Mouse (Mus musculus) embryonic stem cell, embryonic (primary cell): ENCODE results near the gene Cd163l1.

Experiments
- CTCF ChIA-PET, 4 experiments: fragments of 300-600 bp in 2 of 4; fragments of 350-600 bp in 2 of 4; sonication (Branson Sonifier 250); formaldehyde crosslinking; loops; one replicate each; lab custom pipeline; 2022; ENCODE audit warnings: inconsistent platforms in 2 of 4; lab: Charles Lee
- POLR2A ChIA-PET, 4 experiments: fragments of 300-600 bp in 2 of 4; fragments of 350-600 bp in 2 of 4; sonication (Branson Sonifier 250); formaldehyde crosslinking; loops; one replicate each; lab custom pipeline; 2022; ENCODE audit warnings: antibody characterized with exemption in 4 of 4, inconsistent platforms in 1 of 4; lab: Charles Lee

Cd163l1 gene

DNA sequence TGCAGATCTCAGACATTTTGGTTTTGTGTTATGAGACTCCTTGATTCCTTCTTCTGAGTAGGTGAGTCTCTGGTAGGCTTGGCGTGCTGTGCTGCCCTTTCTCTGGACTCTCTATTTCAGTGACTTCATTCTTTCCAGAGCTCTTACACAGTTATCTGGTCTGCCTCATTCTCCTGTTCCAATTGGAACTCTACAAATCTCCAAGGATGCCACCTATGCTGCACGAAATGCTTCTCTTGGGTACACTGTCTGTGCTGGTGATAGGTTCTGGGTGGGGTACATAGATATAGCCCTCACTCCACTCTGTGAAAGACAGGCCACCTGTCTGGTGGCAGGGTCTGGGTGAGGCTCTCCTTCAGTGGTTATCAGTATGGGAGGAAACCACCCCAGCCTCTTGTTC, at the start of gene Cd163l1:
TSS of gene Cd163l1 (plus strand) at position 301 of the 400 bp plus-strand sequence.
- ChIA-PET CTCF (no interaction called here), POLR2A (interaction anchor here in 1 of 4 experiments (1.2 kb wide), 1 partner anchor 11 kb away, joined by 3 read pairs; no protein-coding TSS in a partner anchor)

DNA sequence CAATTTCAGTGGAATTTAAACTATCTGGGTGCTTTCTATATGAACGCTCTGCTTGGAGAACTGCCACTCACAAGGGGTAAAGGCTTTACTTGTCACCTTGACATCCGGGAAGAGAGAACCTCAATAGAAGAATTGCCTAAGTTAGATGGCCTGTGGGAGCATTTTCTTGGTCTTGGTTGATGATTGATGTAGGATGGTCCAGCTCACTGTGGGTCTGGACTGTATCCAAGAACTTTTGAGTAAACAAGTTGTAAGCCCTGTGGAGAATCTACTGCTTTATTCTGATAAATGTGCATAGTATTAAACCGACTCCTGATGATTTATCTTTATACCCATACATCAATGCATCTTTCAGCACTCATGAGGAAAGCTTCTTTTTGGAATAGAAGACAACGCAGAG, 48.7 kb upstream of the Cd163l1 start:
- ChIA-PET CTCF (no interaction called here), POLR2A (no interaction called here)

DNA sequence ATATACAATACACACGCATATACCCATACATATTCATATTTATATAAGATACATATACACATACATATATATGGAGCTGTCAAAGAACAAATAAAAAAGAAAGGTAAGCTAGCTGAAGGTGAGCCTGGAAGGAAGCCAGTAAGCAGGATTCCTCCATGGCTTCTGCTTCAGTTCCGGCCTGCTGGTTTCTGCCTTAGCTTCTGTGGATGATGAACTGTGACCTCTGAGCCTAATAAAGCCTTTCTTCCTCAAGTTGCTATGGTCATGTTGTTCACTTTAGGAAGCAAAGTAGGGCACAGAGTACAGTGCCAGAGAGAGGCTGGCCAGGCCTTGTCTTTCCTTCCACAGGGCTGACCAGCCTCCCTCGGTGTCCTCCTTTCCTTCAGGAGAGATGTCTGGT, 47.2 kb upstream of the Cd163l1 start:
- ChIA-PET POLR2A (interaction anchor here in 2 of 4 experiments (0.5 to 1.3 kb wide), 3 partner anchors 25 to 680 kb away, joined by 3 to 4 read pairs (median 4); partner anchors contain the start of gene Mtg1 (in 1 of the 2)), CTCF (interaction anchor here in 2 of 4 experiments (0.6 to 2.4 kb wide), 2 partner anchors 17 kb away, joined by 4 to 17 read pairs; no protein-coding TSS in a partner anchor)

DNA sequence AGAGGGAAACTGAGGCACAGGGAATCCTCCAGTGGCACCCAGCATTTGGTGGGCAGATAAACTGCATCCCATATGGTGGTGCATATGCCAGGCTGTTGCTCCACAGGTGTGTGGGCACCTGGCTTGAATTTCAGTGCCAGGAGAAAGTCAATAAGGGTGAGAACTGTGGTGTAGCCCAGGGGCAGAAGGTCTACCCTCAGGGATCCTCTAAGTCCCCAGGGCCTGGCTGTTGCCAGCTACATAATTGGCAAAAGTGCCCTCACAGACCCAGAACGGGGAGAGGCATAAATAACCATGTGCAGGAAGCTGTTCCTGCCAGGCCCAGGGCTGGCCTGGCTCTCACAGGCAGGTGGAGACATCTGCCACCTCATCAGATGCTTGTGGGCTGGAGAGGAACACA, 45.1 kb upstream of the Cd163l1 start, which contains the start of gene Olfr523:
TSS of gene Olfr523 (plus strand) at position 282 of the 400 bp plus-strand sequence.
- POLR2A ChIA-PET, result interaction anchor here in 1 of 4 experiments (1.5 kb wide), 1 partner anchor 787 kb away, joined by 3 read pairs; no protein-coding TSS in a partner anchor
- CTCF ChIA-PET, result interaction anchor here in 2 of 4 experiments (1.4 to 2.4 kb wide), 2 partner anchors 15 to 16 kb away, joined by 6 to 17 read pairs; no protein-coding TSS in a partner anchor

DNA sequence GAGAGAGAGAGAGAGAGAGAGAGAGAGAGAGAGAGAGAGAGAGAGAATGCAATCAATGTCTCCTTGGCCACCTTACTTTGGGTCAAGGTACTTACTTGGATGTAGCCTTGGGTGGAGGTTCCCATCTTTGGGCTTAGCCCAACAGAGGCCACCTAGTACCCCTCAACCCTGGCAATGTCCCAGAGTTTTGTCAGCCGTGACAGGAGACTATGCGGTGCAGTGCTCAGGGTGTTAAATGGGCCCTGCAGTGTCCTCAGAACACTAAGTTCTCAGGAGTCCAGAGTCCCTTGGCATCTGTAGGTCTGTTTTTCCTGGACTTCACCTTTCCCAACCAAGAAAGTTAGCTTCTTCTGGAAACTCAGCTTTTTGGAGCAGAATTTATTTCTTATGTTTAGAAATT, 38.9 kb upstream of the Cd163l1 start:
- ChIA-PET CTCF (no interaction called here), POLR2A (no interaction called here)

DNA sequence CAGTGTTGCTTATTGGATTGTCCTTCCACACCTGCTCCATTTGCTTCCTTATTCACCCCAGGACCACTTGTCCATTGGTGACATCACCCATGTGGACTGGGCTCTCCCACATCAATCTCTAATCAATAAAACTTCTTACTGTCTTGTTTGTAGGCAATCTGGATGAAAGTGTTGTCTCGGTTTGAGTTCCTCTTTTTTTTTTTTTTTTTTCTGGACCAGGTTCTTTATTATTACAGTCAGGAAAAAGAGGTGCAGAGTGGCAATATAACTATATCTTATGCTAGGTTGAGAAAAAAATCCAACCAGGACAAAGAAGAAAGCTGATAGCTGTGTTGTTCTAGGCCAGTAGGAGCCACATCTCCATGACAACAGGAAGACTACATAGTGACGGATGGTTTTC, 37.4 kb upstream of the Cd163l1 start:
- POLR2A ChIA-PET, result no interaction called here
- CTCF ChIA-PET, result interaction anchor here in 1 of 4 experiments (0.7 kb wide), 1 partner anchor 12 kb away, joined by 5 read pairs; no protein-coding TSS in a partner anchor

DNA sequence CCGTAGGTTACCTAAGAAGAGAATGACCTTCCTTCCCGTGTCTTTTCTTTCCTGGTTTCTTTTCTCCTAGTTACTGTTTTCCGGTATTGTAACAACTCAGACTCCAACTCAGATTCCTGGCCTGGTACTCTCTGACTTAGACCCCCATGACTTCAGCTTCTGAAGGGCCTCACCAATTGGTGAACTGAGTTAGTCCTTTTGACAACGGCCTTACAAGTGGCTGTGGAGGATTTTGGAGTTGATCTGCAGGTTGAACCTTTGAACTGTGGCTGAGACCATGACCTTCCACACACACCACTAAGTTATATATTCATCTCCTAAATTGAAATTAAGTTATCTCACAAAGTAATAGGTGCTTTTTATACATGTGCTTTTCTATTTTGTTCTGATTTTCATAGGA, 33.9 kb upstream of the Cd163l1 start:
- ChIA-PET POLR2A (no interaction called here), CTCF (no interaction called here)

DNA sequence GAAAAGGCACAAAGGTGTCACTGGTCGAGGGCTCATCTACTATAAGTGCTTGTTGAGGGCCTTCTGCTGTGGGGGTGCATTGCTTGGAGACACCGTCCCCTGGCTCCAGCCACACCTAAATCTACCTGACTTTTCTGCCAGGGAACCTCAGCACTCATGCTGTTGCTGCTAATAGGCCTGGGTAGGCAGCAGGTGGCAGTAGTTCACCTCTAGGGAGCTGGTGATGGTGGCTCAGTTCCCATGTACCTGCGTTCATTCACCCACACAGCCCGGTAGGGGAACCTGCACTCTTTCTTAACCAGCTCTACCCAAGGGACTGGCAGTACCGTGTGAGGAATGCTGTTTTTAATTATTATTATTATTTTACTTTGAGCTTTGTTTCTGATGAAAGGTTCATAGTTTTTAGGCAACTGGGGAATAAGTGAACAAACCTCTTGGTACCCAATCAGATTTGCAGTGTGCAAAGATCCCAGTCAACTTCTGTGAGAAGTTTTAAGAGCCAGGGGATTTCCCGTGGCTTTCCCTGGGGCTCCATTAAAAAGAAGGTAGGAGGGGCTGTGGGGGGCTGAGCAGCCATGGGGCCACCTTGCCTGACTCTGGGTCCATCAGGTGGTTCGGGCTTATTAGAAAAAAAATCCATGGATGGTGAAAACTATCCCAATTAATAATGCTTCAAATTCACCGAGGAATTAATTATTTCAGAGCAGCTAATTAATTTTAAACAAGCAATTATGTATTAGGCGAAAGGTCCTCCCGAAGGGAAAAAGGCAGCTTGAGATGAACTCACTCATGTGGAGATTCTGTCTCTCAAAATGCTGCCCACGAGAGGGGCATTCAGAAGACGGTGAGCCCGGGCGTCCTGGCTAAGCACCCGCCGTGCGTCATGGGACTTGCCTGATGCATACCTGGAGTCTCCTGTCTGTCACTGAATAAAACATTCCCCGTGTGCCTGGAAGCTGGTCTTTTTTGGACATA, 31.1 kb upstream of the Cd163l1 start:
- ChIA-PET CTCF (interaction anchor here (0.5 to 3.0 kb wide), 38 partner anchors 9 to 872 kb away, joined by 3 to 23 read pairs (median 4); partner anchors contain the start of genes Echs1 (in 1 of the 4), Olfr523 (in 1 of the 4) and Zfp941 (in 1 of the 4)), POLR2A (interaction anchor here in 2 of 4 experiments (0.6 to 1.2 kb wide), 3 partner anchors 210 to 618 kb away, joined by 3 to 7 read pairs (median 3); no protein-coding TSS in a partner anchor)

DNA sequence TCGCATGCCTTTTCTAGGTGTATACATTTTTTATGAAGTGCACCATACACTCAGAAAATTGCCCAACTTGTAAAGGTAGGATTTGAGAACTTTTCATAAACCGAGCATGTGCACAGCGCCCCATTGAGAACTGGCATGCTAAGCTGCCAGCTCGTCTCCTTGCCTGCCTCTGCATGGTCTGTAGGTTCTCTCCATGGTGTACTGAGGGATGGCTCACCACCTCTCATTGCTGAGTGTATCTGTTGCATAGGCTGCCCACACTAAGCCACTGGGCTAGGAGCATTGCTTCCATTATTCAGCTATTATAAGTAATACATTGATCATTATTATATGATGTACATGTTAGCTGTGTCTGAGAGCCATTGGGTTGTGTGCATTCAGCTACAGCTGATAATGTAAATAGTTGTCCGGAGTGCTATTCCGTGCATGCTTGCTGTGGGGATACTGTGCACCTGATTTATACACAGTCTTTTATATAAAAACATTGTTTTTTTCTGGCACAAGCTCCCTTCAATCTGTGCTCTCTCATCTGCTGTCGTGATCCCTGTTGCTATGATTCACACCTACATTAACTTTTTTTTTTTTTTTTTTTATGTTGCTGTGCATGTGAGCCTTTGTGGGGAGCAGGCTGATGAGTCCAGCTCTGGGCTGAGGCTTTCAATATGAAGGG, 30.2 kb upstream of the Cd163l1 start:
- POLR2A ChIA-PET, result interaction anchor here in 3 of 4 experiments (0.6 to 1.5 kb wide), 4 partner anchors 16 to 633 kb away, joined by 3 to 7 read pairs (median 4); no protein-coding TSS in a partner anchor
- CTCF ChIA-PET, result interaction anchor here (0.5 to 3.0 kb wide), 59 partner anchors 9 to 882 kb away, joined by 3 to 23 read pairs (median 4); partner anchors contain the start of genes Zfp941 (in 2 of the 4), Olfr523 (in 1 of the 4), Psmd13 (in 1 of the 4) and Sirt3 (in 1 of the 4)

DNA sequence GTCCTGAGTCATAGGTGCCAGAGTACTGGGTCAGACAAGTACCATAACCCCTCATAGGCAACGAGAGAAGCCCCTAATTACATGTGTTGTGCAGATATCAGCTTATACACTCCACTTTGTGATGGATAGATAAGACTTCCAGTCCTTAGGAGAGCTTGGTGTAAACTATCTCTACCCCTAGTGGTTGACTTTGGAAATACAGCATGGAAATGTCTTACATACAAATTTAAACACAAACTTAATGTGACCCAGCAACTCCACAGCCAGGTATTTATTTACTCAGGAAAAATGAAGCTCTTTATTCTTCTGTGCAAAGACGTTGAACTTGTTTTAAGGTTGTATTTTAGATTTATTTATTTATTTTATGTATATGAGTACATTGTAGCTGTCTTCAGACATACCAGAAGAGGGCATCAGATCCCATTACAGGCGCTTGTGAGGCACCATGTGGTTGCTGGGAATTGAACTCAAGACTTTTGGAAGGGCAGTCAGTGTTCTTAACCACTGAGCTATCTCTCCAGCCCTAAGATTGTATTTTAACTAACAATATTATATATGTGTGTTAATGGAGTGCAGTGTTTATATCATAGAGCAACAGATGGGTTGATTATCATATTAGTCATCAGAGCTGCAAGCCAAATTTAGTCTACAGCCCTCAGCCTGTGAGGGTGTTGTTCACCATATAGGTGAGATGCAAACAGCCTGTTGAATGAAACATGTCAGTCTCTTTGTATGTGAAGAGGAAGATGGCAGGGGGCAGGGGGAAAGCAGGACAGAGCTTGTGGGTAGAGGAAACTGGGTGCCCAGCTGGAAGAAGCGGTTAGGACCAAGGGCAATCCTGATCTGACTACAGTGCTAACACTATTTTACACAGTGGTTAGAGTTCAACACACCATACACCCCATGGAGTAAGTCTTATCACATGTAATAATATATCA, 29.4 kb upstream of the Cd163l1 start:
- ChIA-PET CTCF (interaction anchor here (0.6 to 3.0 kb wide), 57 partner anchors 8 to 1101 kb away, joined by 3 to 23 read pairs (median 4); partner anchors contain the start of genes Olfr523 (in 1 of the 4), Psmd13 (in 1 of the 4), Sirt3 (in 1 of the 4) and Zfp941 (in 1 of the 4)), POLR2A (interaction anchor here in 2 of 4 experiments (0.5 to 1.5 kb wide), 4 partner anchors 17 to 633 kb away, joined by 3 to 4 read pairs (median 3); no protein-coding TSS in a partner anchor)

DNA sequence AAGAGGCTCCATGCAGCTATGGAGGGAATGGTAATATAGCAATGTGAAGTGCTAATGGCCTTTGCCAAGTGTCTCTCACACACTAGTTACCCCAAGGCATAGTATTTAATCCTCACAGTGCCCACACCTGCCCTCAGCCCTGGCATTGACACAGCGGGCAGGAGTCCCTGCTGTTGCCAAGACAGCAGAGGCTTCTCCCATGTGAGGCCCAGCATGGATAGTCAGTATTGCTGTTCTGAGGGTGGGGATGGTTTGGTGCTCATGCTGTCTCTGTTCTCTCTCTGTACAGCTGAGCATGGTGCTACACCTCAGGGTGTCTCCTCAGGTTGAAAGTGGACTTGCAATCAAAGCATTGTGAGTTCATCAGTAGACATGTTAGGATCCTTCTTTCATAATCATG, 27.6 kb upstream of the Cd163l1 start:
- ChIA-PET POLR2A (no interaction called here), CTCF (no interaction called here)

DNA sequence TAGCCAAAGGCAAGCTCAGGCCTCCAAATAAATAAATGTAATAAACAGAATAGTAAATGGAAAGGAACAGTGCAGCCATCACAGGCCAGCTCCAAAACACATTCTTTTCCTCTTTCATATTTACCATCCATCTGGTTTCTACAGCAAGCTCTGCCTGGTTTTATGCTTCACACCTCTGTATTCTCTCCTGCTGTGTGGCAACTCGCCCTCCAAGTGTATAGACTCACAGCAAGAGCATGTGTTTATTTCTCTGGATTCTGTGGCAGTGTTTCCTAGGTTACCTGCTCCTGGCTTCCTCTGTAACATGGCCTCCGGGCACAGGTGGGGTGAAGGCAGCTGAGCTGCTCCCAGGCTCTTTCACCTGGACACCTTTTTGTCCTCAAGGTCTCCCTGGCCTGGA, 25.6 kb upstream of the Cd163l1 start:
- ChIA-PET POLR2A (interaction anchor here in 1 of 4 experiments (1.1 kb wide), 1 partner anchor 17 kb away, joined by 3 read pairs; no protein-coding TSS in a partner anchor), CTCF (interaction anchor here in 1 of 4 experiments (0.6 kb wide), 1 partner anchor 12 kb away, joined by 5 read pairs; no protein-coding TSS in a partner anchor)

DNA sequence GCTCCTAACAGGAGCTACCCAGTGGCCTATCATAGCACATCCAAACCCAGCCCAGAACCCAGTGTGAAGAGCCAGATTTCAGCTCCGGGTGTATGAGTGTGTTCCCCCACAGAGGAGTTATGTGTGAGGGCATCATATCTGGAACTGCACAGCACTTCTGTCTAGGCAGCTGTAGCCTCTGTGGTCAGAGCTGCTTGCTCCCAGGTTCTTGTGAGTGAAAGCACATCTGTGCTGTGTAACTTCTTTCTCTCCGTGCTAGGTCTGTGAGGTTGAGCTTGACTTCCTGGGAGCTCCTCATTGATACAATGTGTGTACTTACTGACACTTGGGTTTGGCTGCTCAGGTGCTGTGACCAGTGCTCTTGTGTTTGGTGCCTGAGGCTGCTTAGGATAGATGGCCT, 25.2 kb upstream of the Cd163l1 start:
- POLR2A ChIA-PET, result interaction anchor here in 1 of 4 experiments (1.1 kb wide), 1 partner anchor 17 kb away, joined by 3 read pairs; no protein-coding TSS in a partner anchor
- CTCF ChIA-PET, result interaction anchor here in 1 of 4 experiments (0.6 kb wide), 1 partner anchor 12 kb away, joined by 5 read pairs; no protein-coding TSS in a partner anchor

DNA sequence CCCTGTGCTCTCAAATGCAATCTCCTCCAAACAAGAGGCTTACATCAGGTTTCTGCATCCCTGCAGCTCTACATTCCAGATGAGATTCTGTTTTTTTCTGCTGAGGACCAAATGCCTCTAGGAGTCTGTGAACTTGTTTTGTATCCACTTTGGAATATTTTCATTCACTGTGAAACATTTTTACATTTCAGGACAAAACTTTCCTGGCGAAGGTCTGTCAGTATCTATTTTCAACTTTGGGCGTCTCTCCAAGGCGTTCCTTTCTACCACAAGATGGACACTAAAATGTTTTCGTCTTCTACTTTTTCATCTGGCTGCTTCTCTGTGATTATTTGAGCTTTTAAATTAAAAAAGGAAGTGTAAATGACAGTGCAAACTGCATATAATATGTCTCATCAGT, 24.0 kb upstream of the Cd163l1 start:
- ChIA-PET POLR2A (no interaction called here), CTCF (no interaction called here)

DNA sequence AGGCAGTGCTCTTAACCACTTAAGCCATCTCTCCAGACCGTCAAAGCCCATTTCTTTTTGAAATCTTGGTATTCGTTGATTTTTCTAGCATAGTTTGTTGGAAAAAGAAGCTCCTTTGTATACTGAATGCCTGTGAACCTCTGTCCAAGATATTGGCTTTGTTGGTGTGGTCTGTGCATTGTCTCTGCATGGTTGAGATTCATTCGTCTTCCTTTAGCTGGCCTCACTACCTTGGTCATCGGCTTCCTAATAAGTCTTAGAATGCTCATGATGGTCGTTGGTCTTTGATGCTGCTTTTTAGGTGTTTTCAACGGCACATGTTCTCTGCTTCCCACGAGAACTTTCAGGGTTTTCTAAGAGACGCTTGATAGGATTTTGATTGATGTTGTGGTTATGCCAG, 22.1 kb upstream of the Cd163l1 start:
- CTCF ChIA-PET, result interaction anchor here in 2 of 4 experiments (0.6 to 1.7 kb wide), 2 partner anchors 8 to 624 kb away, joined by 6 to 13 read pairs; no protein-coding TSS in a partner anchor

DNA sequence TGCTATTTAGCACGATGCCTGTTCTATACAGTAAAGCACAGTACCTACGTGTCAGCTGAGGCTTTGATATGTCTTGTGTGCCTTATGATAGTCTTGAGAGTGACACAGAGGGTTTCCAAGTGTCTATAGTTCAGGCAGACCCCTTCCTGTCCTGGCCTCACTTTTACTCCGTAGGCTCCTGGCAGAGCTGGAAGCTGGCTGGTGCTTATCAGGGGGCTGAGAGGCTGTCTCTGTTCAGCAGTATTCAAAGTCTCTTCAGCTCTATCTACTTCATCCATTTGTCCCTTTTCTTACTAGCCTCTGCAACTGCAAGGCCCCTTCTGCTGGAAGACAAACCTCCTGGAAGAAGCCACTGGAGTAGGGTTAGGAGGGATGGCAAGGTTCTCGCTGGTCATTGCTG, 17.0 kb upstream of the Cd163l1 start:
- ChIA-PET CTCF (interaction anchor here in 2 of 4 experiments (0.7 kb wide), 2 partner anchors 13 kb away, joined by 3 to 4 read pairs; no protein-coding TSS in a partner anchor), POLR2A (no interaction called here)

More for the DNA sequence above, 22.1 kb upstream of the Cd163l1 start:
- POLR2A ChIA-PET, result no interaction called here

DNA sequence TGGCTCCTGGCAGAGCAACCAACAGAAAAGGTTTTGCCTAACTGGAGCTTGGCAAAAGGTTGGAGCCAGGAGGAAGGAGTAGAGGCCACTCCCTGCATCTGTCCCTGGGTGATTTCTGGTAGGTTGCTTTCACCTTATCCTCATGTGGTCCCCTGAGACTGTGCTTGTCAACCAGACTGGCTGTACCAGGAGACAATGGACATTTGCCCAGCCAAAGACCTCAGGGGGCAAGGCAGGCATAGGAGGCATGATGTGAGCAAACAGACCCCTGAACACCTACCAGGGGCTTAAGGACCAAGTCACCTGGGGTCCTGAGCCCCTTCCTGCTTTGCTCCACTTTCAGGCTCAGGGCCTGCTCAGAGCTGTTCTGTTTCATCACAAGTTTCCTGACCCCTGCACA, 12.2 kb upstream of the Cd163l1 start, which contains the start of gene Olfr524:
TSS of gene Olfr524 (minus strand) at position 101 of the 400 bp plus-strand sequence.
- POLR2A ChIA-PET, result no interaction called here

More for the DNA sequence above, 12.2 kb upstream of the Cd163l1 start, which contains the start of gene Olfr524:
- CTCF ChIA-PET, result no interaction called here
